Mouse (Mus musculus): ENCODE measurements at regions not wholly inside any gene's neighbourhood (a gene's known extent, or its start where the extent isn't known, plus 50 kb on each side); places are given as distances from the start of the nearest gene placed in this dataset.
A peak's percentile ranks its signal among the peaks of the same experiment; 100 is the strongest.

GRCm38 (mm10) chr1:55807028-55807427 is 401.3 kb downstream of the Plcl1 start:
- no peak for DNase-seq (ENCODE audit: low spot score)

GRCm38 (mm10) chr1:55808724-55809519 is 403.2 kb downstream of the Plcl1 start:
- DNase-seq (ENCODE audit: low spot score) = no peak

- DNase-seq (ENCODE audit: low spot score) = no peak
Observed at GRCm38 (mm10) chr1:55812486-55812885, 406.8 kb downstream of the Plcl1 start.

- DNase-seq (ENCODE audit: low spot score) = no peak
Observed at GRCm38 (mm10) chr1:55820866-55821500, 415.3 kb downstream of the Plcl1 start.

GRCm38 (mm10) chr1:55822599-55822998 is 416.9 kb downstream of the Plcl1 start:
- DNase-seq (ENCODE audit: low spot score) = no peak

- no peak for DNase-seq (ENCODE audit: low spot score)
Observed at GRCm38 (mm10) chr1:55827191-55827590, 421.5 kb downstream of the Plcl1 start.

GRCm38 (mm10) chr1:55835281-55835680 is 429.6 kb downstream of the Plcl1 start:
- no peak for DNase-seq (ENCODE audit: low spot score)

GRCm38 (mm10) chr1:55836750-55837149 is 431.0 kb downstream of the Plcl1 start:
- no peak for DNase-seq (ENCODE audit: low spot score)

GRCm38 (mm10) chr1:55837366-55837765 is 431.6 kb downstream of the Plcl1 start:
- DNase-seq (ENCODE audit: low spot score) = no peak

- peak; percentile 50 for DNase-seq (ENCODE audit: low spot score)
Observed at GRCm38 (mm10) chr1:55838168-55838567, 432.4 kb downstream of the Plcl1 start.

GRCm38 (mm10) chr1:55848806-55849205 is 443.1 kb downstream of the Plcl1 start:
- DNase-seq (ENCODE audit: low spot score) = no peak

- DNase-seq (ENCODE audit: low spot score) = no peak
Observed at GRCm38 (mm10) chr1:55852354-55852753, 446.6 kb downstream of the Plcl1 start.

GRCm38 (mm10) chr1:55859113-55859512 is 453.4 kb downstream of the Plcl1 start:
- DNase-seq (ENCODE audit: low spot score) = no peak

- DNase-seq (ENCODE audit: low spot score) = no peak
Observed at GRCm38 (mm10) chr1:55863113-55863512, 457.4 kb downstream of the Plcl1 start.

GRCm38 (mm10) chr1:55865274-55865673 is 459.6 kb downstream of the Plcl1 start:
- DNase-seq (ENCODE audit: low spot score) = no peak

GRCm38 (mm10) chr1:55866677-55867076 is 461.0 kb downstream of the Plcl1 start:
- no peak for DNase-seq (ENCODE audit: low spot score)

- no peak for DNase-seq (ENCODE audit: low spot score)
Observed at GRCm38 (mm10) chr1:55873583-55873982, 467.9 kb downstream of the Plcl1 start.

- peak; percentile 61 for DNase-seq (ENCODE audit: low spot score)
Observed at GRCm38 (mm10) chr1:55874143-55874867, 468.6 kb downstream of the Plcl1 start.

GRCm38 (mm10) chr1:55874868-55875144 is 469.1 kb downstream of the Plcl1 start:
- DNase-seq (ENCODE audit: low spot score) = no peak

- DNase-seq (ENCODE audit: low spot score) = no peak
Observed at GRCm38 (mm10) chr1:55884576-55884975, 478.9 kb downstream of the Plcl1 start.

GRCm38 (mm10) chr1:55886383-55887070 is 480.8 kb downstream of the Plcl1 start:
- DNase-seq (ENCODE audit: low spot score) = peak; percentile 21

- DNase-seq (ENCODE audit: low spot score) = no peak
Observed at GRCm38 (mm10) chr1:55887386-55887785, 481.7 kb downstream of the Plcl1 start.
